Mouse (Mus musculus) forebrain, embryonic 15.5 days (tissue): ENCODE data around the gene Tgfbr3. TPM values are rescaled to one million over a fixed set of nuclear protein-coding genes. Genes with fewer than 3 reads are reported as not detected.
A peak's percentile ranks its signal among the peaks of the same experiment; 100 is the strongest.

ENCODE experiments used
- ATAC-seq: fragments of 200-750 bp; cut with Nextera tagmentation; replicated peaks from 2 replicates; pipeline ENCODE4 v1.8.0; 2017; ENCODE audit warnings: mild to moderate bottlenecking, moderate TSS enrichment, moderate library complexity
- H3K27ac ChIP-seq: fragments of 300-500 bp; sonication (generic); replicated peaks from 2 replicates; pipeline ENCODE4 v1.5.1; 2015; ENCODE audit warnings: mild to moderate bottlenecking, inconsistent platforms
- H3K27me3 ChIP-seq: fragments of 300-500 bp; sonication (generic); 2 replicates; pipeline ENCODE4 v1.6.1; 2015; ENCODE audit warnings: inconsistent platforms
- H3K36me3 ChIP-seq: fragments of 300-500 bp; sonication (generic); 2 replicates; pipeline ENCODE4 v1.6.1; 2015; ENCODE audit warnings: mild to moderate bottlenecking, inconsistent platforms
- H3K4me1 ChIP-seq: fragments of 300-500 bp; sonication (generic); 2 replicates; pipeline ENCODE4 v1.6.1; 2015; ENCODE audit warnings: inconsistent platforms
- H3K4me2 ChIP-seq: fragments of 300-500 bp; sonication (generic); replicated peaks from 2 replicates; pipeline ENCODE4 v1.6.1; 2015; ENCODE audit warnings: mild to moderate bottlenecking, inconsistent platforms
- H3K4me3 ChIP-seq: fragments of 300-500 bp; sonication (generic); 2 replicates; pipeline ENCODE4 v1.5.1; 2015; ENCODE audit warnings: mild to moderate bottlenecking, inconsistent platforms
- H3K9ac ChIP-seq: fragments of 300-500 bp; sonication (generic); replicated peaks from 2 replicates; pipeline ENCODE4 v1.6.1; 2015; ENCODE audit warnings: mild to moderate bottlenecking, inconsistent platforms
- H3K9me3 ChIP-seq: fragments of 300-500 bp; sonication (generic); 2 replicates; pipeline ENCODE4 v1.6.1; 2016; ENCODE audit warnings: inconsistent platforms
- WGBS: fragments of 180-500 bp; shearing (Covaris S2); methylation state at CpG from one replicate; pipeline ENCODE4 v1.1.7; 2015; ENCODE audit warnings: mixed read lengths; 5-methylcytosine and 5-hydroxymethylcytosine counted together
- polyA plus RNA-seq: library from polyadenylated mRNA; unstranded; fragments of >200 nt; fragmentation: Nextera tagmentation; extraction: Ambion mirVana; gene quantifications from 2 replicates; pipeline ENCODE4 v1.2.1, GENCODE M21; 2015

Gene Tgfbr3
- polyA plus RNA-seq, 1 experiment from 2014 or later: 2.0 TPM

DNA sequence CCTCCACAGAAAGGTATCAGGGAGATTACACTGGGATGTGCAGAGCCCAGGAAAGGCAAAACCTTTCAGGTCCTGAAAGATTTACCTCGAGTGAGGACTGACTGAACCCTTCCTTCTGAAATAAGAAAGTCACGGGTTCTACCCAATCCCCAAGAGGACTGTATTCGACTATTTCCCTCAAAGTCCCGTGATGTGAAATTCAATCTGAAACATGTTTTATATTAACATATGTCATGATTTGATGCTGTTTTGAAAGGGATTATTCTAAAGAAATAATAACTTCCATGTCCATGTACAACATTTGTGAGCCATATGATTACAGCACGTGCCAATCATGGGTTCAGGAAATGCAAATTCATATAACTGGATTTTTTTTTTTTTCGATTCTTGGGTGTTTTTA, 126.6 kb downstream of the Tgfbr3 start:
- ATAC-seq: no peak
- no peaks in the 10 kb centered on the region for H3K9me3 ChIP-seq
- H3K4me1 ChIP-seq: peaks cover 12% of the 10 kb centered on the region
- H3K27me3 ChIP-seq: peaks cover 19% of the 10 kb centered on the region; the same call in 1 of the 2 replicates
- 81% methylated on average over 6 of the region's 6 CpGs for WGBS
- no peak overlapping the region for H3K9ac ChIP-seq
- H3K36me3 ChIP-seq: no peaks in the 10 kb centered on the region
- no peak overlapping the region for H3K4me3 ChIP-seq
- no peak overlapping the region for H3K27ac ChIP-seq
- H3K4me2 ChIP-seq: no peak overlapping the region

DNA sequence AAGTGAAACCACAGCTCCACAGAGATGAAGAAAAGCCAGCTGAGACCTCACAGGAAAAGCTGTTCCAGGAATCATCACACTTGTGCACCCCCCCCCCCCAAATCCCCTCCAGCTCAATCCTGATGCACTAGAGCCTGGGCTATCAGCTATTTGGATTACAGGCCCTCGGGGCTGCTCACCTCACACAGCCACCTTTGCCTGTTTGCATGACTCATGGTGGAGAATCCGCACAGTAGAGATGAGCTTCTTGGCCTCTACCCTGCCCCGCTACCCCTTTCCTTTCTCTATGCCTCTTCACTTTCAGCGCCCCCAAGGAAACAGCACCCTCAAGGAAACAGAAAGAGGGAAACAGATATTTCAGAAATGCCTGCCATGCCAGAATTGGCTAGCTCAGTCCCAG, 127.1 kb downstream of the Tgfbr3 start:
- Histone ChIP-seq H3K9ac (no peak overlapping the region), H3K4me2 (no peak overlapping the region), H3K27ac (no peak overlapping the region), H3K4me1 (peaks cover 7% of the 10 kb centered on the region), H3K4me3 (no peak overlapping the region), H3K9me3 (no peaks in the 10 kb centered on the region), H3K36me3 (no peaks in the 10 kb centered on the region), H3K27me3 (peaks cover 19% of the 10 kb centered on the region; the same call in 1 of the 2 replicates)
- 93% methylated on average over 4 of the region's 4 CpGs for WGBS
- ATAC-seq: no peak

DNA sequence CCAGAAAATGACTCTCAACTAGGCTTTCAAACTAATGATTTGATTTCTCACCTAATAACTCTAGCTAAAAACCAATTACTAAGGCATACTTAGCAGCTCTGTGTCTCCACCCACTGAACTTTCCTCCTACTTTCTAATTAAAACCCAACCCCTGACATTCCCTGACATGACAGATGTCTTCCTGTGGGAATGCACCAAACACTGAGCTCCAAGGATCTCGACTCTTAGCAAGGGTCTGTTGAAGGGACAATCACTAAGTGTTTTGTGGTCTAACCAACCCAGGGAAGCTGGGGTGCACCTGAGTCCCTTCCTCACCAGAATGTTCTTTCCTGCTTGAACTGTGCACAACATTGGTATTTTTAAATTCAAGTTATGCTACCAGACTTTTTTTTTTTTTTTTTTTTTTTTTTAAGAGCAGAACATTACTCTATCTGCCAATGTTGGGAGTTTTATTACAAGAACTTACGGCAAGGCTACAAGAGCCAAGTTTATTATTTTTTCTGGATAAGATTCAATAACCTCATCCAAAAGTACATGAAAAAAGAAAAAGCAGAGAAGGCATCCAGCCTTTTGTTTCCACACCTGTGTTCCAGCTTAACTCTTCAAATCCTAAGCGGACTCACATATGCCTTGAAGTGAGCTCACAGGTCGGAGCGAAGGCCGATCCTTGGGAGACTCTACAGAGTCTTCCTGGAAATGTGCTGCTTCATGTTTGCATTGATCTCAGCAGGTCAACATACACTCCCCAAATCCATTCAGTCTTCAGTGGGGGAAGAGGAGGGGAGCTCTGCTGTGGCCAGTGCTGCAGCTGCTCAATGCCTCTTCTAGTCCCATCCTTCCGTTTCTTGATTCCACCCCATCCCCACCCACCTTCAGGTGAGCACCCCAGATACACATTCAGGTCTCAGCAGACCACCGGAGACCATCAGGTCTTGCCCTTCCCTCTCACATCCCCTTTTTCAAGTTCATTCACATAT, 129.2 kb downstream of the Tgfbr3 start:
- no peak for ATAC-seq
- H3K27me3 ChIP-seq: peaks cover 14% of the 10 kb centered on the region; the same call in 1 of the 2 replicates
- no peak overlapping the region for H3K4me2 ChIP-seq
- no peak overlapping the region for H3K9ac ChIP-seq
- H3K4me3 ChIP-seq: no peak overlapping the region
- WGBS: 85% methylated on average over 8 of the region's 8 CpGs
- H3K4me1 ChIP-seq: no peaks in the 10 kb centered on the region
- no peak overlapping the region for H3K27ac ChIP-seq
- no peaks in the 10 kb centered on the region for H3K36me3 ChIP-seq
- no peaks in the 10 kb centered on the region for H3K9me3 ChIP-seq

DNA sequence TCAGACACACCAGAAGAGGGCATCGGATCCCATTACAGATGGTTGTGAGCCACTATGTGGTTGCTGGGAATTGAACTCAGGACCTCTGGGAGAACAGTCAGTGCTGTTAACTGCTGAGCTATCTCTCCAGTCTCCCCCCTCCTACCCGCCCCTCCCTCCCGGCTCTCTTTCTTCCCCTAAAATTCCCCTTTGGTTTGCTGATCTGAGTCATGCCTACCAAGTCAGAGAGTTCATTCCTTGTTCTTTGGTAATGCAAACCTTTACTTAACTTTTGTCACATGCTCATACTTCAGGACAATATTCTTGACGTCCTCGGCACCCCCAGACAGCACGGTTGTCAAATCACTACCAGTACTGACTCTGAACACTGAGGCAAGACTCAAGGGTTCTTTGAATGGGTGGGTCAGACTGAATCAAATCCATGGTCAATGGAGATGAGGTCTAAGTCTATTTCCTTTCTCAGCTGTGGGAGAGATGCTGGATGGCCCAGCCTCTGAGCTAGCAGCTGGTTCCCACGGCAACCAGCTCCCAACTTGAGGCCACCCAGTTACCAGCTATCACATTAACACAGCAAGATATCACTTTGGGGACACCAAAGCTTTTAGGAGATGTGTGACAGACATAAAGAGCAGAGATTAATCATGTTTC, 130.8 kb downstream of the Tgfbr3 start:
- ATAC-seq: no peak
- 77% methylated on average over 7 of the region's 7 CpGs for WGBS

GRCm38 (mm10) chr5:107157384-107157783, 132.0 kb downstream of the Tgfbr3 start:
- no peak for ATAC-seq
- no peak overlapping the region for H3K9ac ChIP-seq
- H3K4me2 ChIP-seq: no peak overlapping the region
- H3K36me3 ChIP-seq: no peaks in the 10 kb centered on the region
- peaks cover 6% of the 10 kb centered on the region; the same call in 1 of the 2 replicates for H3K27me3 ChIP-seq
- H3K27ac ChIP-seq: no peak overlapping the region
- no peaks in the 10 kb centered on the region for H3K4me1 ChIP-seq
- 68% methylated on average over 9 of the region's 9 CpGs for WGBS
- no peak overlapping the region for H3K4me3 ChIP-seq
- no peaks in the 10 kb centered on the region for H3K9me3 ChIP-seq

More for the DNA sequence above, 130.8 kb downstream of the Tgfbr3 start:
- Histone ChIP-seq H3K27me3 (peaks cover 6% of the 10 kb centered on the region; the same call in 1 of the 2 replicates), H3K27ac (no peak overlapping the region), H3K4me3 (no peak overlapping the region), H3K36me3 (no peaks in the 10 kb centered on the region), H3K9me3 (no peaks in the 10 kb centered on the region), H3K4me1 (no peaks in the 10 kb centered on the region), H3K4me2 (no peak overlapping the region), H3K9ac (no peak overlapping the region)

- Histone ChIP-seq H3K27me3 (peaks cover 10% of the 10 kb centered on the region; the same call in 1 of the 2 replicates), H3K4me3 (no peak overlapping the region), H3K9ac (no peak overlapping the region), H3K4me1 (no peaks in the 10 kb centered on the region), H3K36me3 (no peaks in the 10 kb centered on the region), H3K27ac (no peak overlapping the region), H3K9me3 (no peaks in the 10 kb centered on the region), H3K4me2 (no peak overlapping the region)
- WGBS: 86% methylated on average over 3 of the region's 3 CpGs
- no peak for ATAC-seq
Observed at GRCm38 (mm10) chr5:107156096-107156495, 133.3 kb downstream of the Tgfbr3 start.

GRCm38 (mm10) chr5:107152989-107153388, 136.4 kb downstream of the Tgfbr3 start:
- no peak overlapping the region for H3K27ac ChIP-seq
- H3K9ac ChIP-seq: no peak overlapping the region
- H3K4me1 ChIP-seq: peaks cover 14% of the 10 kb centered on the region
- no peak for ATAC-seq
- WGBS: 88% methylated on average over 4 of the region's 4 CpGs
- H3K4me3 ChIP-seq: no peak overlapping the region
- no peak overlapping the region for H3K4me2 ChIP-seq
- no peaks in the 10 kb centered on the region for H3K36me3 ChIP-seq
- H3K27me3 ChIP-seq: peaks cover 29% of the 10 kb centered on the region
- no peaks in the 10 kb centered on the region for H3K9me3 ChIP-seq

DNA sequence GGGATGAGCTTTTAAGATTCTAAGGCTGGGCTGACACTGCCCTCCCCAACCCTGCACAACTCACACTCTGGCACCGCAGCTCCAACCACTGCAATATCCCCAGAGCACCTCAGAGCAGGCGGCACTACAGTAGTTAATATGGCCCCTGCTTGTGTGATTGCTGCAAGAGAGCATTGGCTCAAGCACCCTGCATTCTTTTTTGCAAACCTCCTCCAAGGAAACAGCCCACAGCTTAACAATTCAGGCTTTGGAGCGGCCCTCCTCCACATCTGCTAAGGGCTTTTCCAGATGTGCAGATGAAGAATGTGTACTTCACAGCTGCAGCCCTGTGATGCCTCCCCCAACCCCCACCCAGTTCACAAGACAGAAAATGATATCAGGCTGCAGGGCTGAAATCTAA, 138.1 kb downstream of the Tgfbr3 start:
- H3K4me2 ChIP-seq: no peak overlapping the region
- peaks cover 30% of the 10 kb centered on the region for H3K27me3 ChIP-seq
- H3K9ac ChIP-seq: no peak overlapping the region
- peaks cover 22% of the 10 kb centered on the region for H3K4me1 ChIP-seq
- H3K9me3 ChIP-seq: no peaks in the 10 kb centered on the region
- WGBS: 73% methylated on average over 3 of the region's 3 CpGs
- H3K36me3 ChIP-seq: no peaks in the 10 kb centered on the region
- no peak overlapping the region for H3K4me3 ChIP-seq
- no peak overlapping the region for H3K27ac ChIP-seq
- no peak for ATAC-seq

DNA sequence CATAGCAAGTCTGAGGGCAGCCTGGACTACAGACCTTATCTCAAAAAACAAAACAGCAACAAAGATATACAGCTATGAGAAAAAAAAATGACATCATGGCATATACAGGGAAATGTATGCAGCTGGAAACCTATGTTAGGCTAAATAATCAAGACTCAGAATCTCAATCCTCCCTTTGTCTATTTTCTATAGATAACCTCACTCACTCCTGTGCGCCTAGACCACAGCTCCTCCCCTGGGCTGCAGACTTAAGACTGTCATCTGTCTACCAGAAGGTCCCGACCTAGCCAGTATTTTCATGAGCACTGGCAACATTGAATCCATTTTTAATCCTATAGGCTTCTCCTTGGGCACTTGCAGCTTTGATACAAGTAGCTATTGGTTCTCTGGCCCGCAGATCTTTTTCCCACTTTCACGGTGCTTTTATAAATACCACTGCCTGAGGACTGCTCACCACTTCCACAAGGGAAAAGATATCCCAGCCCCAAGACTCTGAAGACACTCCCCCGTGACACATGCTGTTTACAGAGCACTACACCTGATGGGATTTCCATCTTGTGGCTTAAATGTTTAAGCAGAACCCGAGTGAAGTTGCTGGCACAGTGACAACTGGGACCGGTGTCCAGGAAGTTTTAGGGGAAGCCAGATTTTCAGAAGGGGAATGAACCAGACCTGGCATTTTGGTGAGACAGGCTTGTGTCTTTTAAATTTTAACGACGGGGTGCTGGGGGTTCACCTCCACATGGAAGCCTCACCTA, 138.7 kb downstream of the Tgfbr3 start:
- 52% methylated on average over 9 of the region's 9 CpGs for WGBS
- no peaks in the 10 kb centered on the region for H3K36me3 ChIP-seq
- no peak overlapping the region for H3K9ac ChIP-seq
- peaks cover 31% of the 10 kb centered on the region for H3K27me3 ChIP-seq
- no peak for ATAC-seq
- peaks cover 22% of the 10 kb centered on the region for H3K4me1 ChIP-seq
- H3K4me2 ChIP-seq: no peak overlapping the region
- no peaks in the 10 kb centered on the region for H3K9me3 ChIP-seq
- no peak overlapping the region for H3K4me3 ChIP-seq
- H3K27ac ChIP-seq: no peak overlapping the region

DNA sequence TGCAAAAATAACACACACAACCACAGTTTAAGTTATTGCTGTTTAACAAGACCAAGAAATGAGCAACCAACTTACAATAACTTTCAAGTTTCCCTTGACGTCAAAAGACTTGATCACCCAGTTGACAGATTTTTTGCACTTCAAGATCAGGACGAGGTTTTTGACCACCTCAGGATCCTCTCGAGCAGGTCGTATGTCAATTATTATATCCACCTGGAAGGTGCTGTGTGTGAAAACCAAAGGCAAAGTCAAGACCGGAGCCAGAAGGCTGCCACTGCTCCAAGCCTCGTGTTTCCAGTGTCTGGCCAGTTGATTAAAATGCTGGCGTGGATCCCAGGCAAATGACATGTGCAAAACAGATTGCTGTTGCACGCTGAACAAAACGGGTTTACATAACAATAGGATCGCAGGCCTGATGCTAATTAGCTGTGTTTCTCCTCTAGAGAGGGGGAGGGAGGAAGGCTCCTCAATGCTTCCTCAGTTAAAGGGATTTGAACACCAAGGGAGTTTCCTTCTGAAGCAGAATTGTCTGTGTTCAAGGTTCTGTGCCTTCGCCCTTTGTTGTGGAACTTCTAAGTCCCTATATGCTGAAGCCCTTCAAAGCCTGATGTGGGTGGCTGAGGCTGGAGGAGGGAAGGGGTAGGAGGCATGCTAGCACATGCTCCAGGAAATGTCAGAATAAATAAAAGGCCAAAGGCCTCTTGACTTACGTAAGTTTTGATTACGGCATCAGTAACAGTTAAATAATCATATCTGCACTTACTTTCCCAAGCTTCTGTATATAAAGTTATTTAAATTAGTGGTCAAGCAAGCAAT, 141.3 kb downstream of the Tgfbr3 start:
- 7% methylated on average over 13 of the region's 13 CpGs for WGBS
- peaks cover 40% of the 10 kb centered on the region for H3K27me3 ChIP-seq

GRCm38 (mm10) chr5:107147413-107147812, 142.0 kb downstream of the Tgfbr3 start:
- H3K27me3 ChIP-seq: peaks cover 41% of the 10 kb centered on the region

More for the DNA sequence above, 141.3 kb downstream of the Tgfbr3 start:
- no peak overlapping the region for H3K4me3 ChIP-seq
- no peak overlapping the region for H3K4me2 ChIP-seq
- H3K9me3 ChIP-seq: no peaks in the 10 kb centered on the region
- H3K27ac ChIP-seq: peak overlapping the region; percentile 51; the same call in 1 of the 2 replicates
- no peaks in the 10 kb centered on the region for H3K36me3 ChIP-seq
- H3K9ac ChIP-seq: no peak overlapping the region
- peaks cover 35% of the 10 kb centered on the region for H3K4me1 ChIP-seq
- peak; percentile 79 for ATAC-seq

More at GRCm38 (mm10) chr5:107147413-107147812, 142.0 kb downstream of the Tgfbr3 start:
- Histone ChIP-seq H3K4me1 (peaks cover 35% of the 10 kb centered on the region), H3K9ac (no peak overlapping the region), H3K36me3 (no peaks in the 10 kb centered on the region), H3K27ac (no peak overlapping the region), H3K4me2 (no peak overlapping the region), H3K4me3 (no peak overlapping the region), H3K9me3 (no peaks in the 10 kb centered on the region)
- ATAC-seq: no peak
